Mouse (Mus musculus) spleen, adult 2 months (tissue): ENCODE measurements around the gene Ddx25.

Source experiments
- CTCF ChIP-seq: fragments of 200-500 bp; IDR thresholded peaks from 2 replicates; pipeline ENCODE4 v1.5.1; 2011; ENCODE audit warnings: mild to moderate bottlenecking, inconsistent platforms; ENCODE audit not compliant: insufficient read depth, insufficient read length, insufficient replicate concordance; ENCODE audit errors: extremely low read depth
- POLR2A ChIP-seq: fragments of 200-500 bp; IDR thresholded peaks from 2 replicates; pipeline ENCODE4 v1.6.1; 2011; ENCODE audit warnings: low read depth, low read length, inconsistent platforms

- no peak for TF ChIP-seq CTCF
- TF ChIP-seq POLR2A, result no peak
Observed at GRCm38 (mm10) chr9:35564536-35565240, 6.4 kb upstream of the Ddx25 start.
